Mouse (Mus musculus): ENCODE data around the gene Dph3. TPM values are rescaled to one million over a fixed set of nuclear protein-coding genes. Genes with fewer than 3 reads are reported as not detected.
A peak's percentile ranks its signal among the peaks of the same experiment; 100 is the strongest.

The Dph3 gene
- polyA plus RNA-seq, 1 experiment, result 119 TPM

- Histone ChIP-seq H3K79me3 (ENCODE audit: low read depth) (no peaks in the 10 kb centered on the region), H3K36me3 (ENCODE audit: control insufficient read depth, insufficient read depth) (no peaks in the 10 kb centered on the region), H3ac (ENCODE audit: control insufficient read depth, insufficient read length, low read depth) (no peak overlapping the region), H3K79me2 (ENCODE audit: control insufficient read depth, insufficient read depth) (no peaks in the 10 kb centered on the region), H3K27me3 (ENCODE audit: control insufficient read depth, insufficient read depth, insufficient read length) (no peaks in the 10 kb centered on the region), H3K4me3 (ENCODE audit: insufficient read depth, poor library complexity, severe bottlenecking) (no peak overlapping the region)
- TF ChIP-seq USF1 (IDR thresholded peaks at IDR 0.05; ENCODE audit: low read depth) (no peak), CTCF (IDR thresholded peaks at IDR 0.05; ENCODE audit: control insufficient read depth, insufficient read depth, insufficient read length) (no peak), MYOG (IDR thresholded peaks at IDR 0.05; ENCODE audit: control insufficient read depth, extremely low read depth, insufficient read length) (no peak), MAX (IDR thresholded peaks at IDR 0.05) (peak; percentile 95), FOSL1 (IDR thresholded peaks at IDR 0.05; ENCODE audit: insufficient read depth, low read length, poor library complexity, severe bottlenecking) (peak; percentile 6), CEBPB (IDR thresholded peaks at IDR 0.05; ENCODE audit: low read depth) (no peak)
Observed at GRCm38 (mm10) chr14:32073211-32073685, 12.3 kb downstream of the Dph3 start.

- no peak overlapping the region for H3K4me3 ChIP-seq (ENCODE audit: insufficient read depth, poor library complexity, severe bottlenecking)
- no peaks in the 10 kb centered on the region for H3K79me3 ChIP-seq (ENCODE audit: low read depth)
- no peaks in the 10 kb centered on the region for H3K36me3 ChIP-seq (ENCODE audit: control insufficient read depth, insufficient read depth)
- H3K27me3 ChIP-seq (ENCODE audit: control insufficient read depth, insufficient read depth, insufficient read length), result no peaks in the 10 kb centered on the region
- H3K79me2 ChIP-seq (ENCODE audit: control insufficient read depth, insufficient read depth), result no peaks in the 10 kb centered on the region
- H3ac ChIP-seq (ENCODE audit: control insufficient read depth, insufficient read length, low read depth), result no peak overlapping the region
- TF ChIP-seq CEBPB (IDR thresholded peaks at IDR 0.05; ENCODE audit: low read depth) (no peak), CTCF (IDR thresholded peaks at IDR 0.05; ENCODE audit: control insufficient read depth, insufficient read depth, insufficient read length) (no peak), USF1 (IDR thresholded peaks at IDR 0.05; ENCODE audit: low read depth) (no peak), MAX (IDR thresholded peaks at IDR 0.05) (no peak), MYOD1 (IDR thresholded peaks at IDR 0.05; ENCODE audit: control insufficient read depth, insufficient read length, low read depth) (no peak), FOSL1 (IDR thresholded peaks at IDR 0.05; ENCODE audit: insufficient read depth, low read length, poor library complexity, severe bottlenecking) (no peak)
Observed at GRCm38 (mm10) chr14:32072807-32073206, 12.7 kb downstream of the Dph3 start.

- no peaks in the 10 kb centered on the region for H3K79me3 ChIP-seq (ENCODE audit: low read depth)
- H3K79me2 ChIP-seq (ENCODE audit: control insufficient read depth, insufficient read depth), result no peaks in the 10 kb centered on the region
- H3K4me3 ChIP-seq (ENCODE audit: insufficient read depth, poor library complexity, severe bottlenecking), result no peak overlapping the region
- no peak for TF ChIP-seq MYOD1 (IDR thresholded peaks at IDR 0.05; ENCODE audit: control insufficient read depth, insufficient read length, low read depth)
- TF ChIP-seq MAX (IDR thresholded peaks at IDR 0.05), result no peak
- no peak for TF ChIP-seq CEBPB (IDR thresholded peaks at IDR 0.05; ENCODE audit: low read depth)
- no peak for TF ChIP-seq FOSL1 (IDR thresholded peaks at IDR 0.05; ENCODE audit: insufficient read depth, low read length, poor library complexity, severe bottlenecking)
- no peak for TF ChIP-seq MYOG (IDR thresholded peaks at IDR 0.05; ENCODE audit: control insufficient read depth, extremely low read depth, insufficient read length)
- H3ac ChIP-seq (ENCODE audit: control insufficient read depth, insufficient read length, low read depth), result no peak overlapping the region
- H3K27me3 ChIP-seq (ENCODE audit: control insufficient read depth, insufficient read depth, insufficient read length), result no peaks in the 10 kb centered on the region
- H3K36me3 ChIP-seq (ENCODE audit: control insufficient read depth, insufficient read depth), result no peaks in the 10 kb centered on the region
Observed at GRCm38 (mm10) chr14:32061398-32061797, 24.1 kb downstream of the Dph3 start.

GRCm38 (mm10) chr14:32057664-32058063, 27.9 kb downstream of the Dph3 start:
- H3K36me3 ChIP-seq (ENCODE audit: control insufficient read depth, insufficient read depth), result no peaks in the 10 kb centered on the region
- H3K27me3 ChIP-seq (ENCODE audit: control insufficient read depth, insufficient read depth, insufficient read length), result no peaks in the 10 kb centered on the region
- no peaks in the 10 kb centered on the region for H3K79me2 ChIP-seq (ENCODE audit: control insufficient read depth, insufficient read depth)
- H3K79me3 ChIP-seq (ENCODE audit: low read depth), result no peaks in the 10 kb centered on the region
- no peak overlapping the region for H3K4me3 ChIP-seq (ENCODE audit: insufficient read depth, poor library complexity, severe bottlenecking)
- TF ChIP-seq MYOG (IDR thresholded peaks at IDR 0.05; ENCODE audit: control insufficient read depth, extremely low read depth, insufficient read length) (no peak), MYOD1 (IDR thresholded peaks at IDR 0.05; ENCODE audit: control insufficient read depth, insufficient read length, low read depth) (no peak), FOSL1 (IDR thresholded peaks at IDR 0.05; ENCODE audit: insufficient read depth, low read length, poor library complexity, severe bottlenecking) (no peak), USF1 (IDR thresholded peaks at IDR 0.05; ENCODE audit: low read depth) (no peak), CTCF (IDR thresholded peaks at IDR 0.05; ENCODE audit: control insufficient read depth, insufficient read depth, insufficient read length) (no peak), CEBPB (IDR thresholded peaks at IDR 0.05; ENCODE audit: low read depth) (no peak)
- no peak overlapping the region for H3ac ChIP-seq (ENCODE audit: control insufficient read depth, insufficient read length, low read depth)

- no peak overlapping the region for H3ac ChIP-seq (ENCODE audit: control insufficient read depth, insufficient read length, low read depth)
- H3K79me3 ChIP-seq (ENCODE audit: low read depth), result no peaks in the 10 kb centered on the region
- no peaks in the 10 kb centered on the region for H3K36me3 ChIP-seq (ENCODE audit: control insufficient read depth, insufficient read depth)
- H3K79me2 ChIP-seq (ENCODE audit: control insufficient read depth, insufficient read depth), result no peaks in the 10 kb centered on the region
- no peaks in the 10 kb centered on the region for H3K27me3 ChIP-seq (ENCODE audit: control insufficient read depth, insufficient read depth, insufficient read length)
- TF ChIP-seq MAX (IDR thresholded peaks at IDR 0.05), result no peak
- TF ChIP-seq CTCF (IDR thresholded peaks at IDR 0.05; ENCODE audit: control insufficient read depth, insufficient read depth, insufficient read length), result no peak
- TF ChIP-seq MYOG (IDR thresholded peaks at IDR 0.05; ENCODE audit: control insufficient read depth, extremely low read depth, insufficient read length), result no peak
- TF ChIP-seq CEBPB (IDR thresholded peaks at IDR 0.05; ENCODE audit: low read depth), result no peak
- H3K4me3 ChIP-seq (ENCODE audit: insufficient read depth, poor library complexity, severe bottlenecking), result no peak overlapping the region
Observed at GRCm38 (mm10) chr14:32056675-32057074, 28.9 kb downstream of the Dph3 start.

GRCm38 (mm10) chr14:32055781-32056180, 29.7 kb downstream of the Dph3 start:
- Histone ChIP-seq H3K79me2 (ENCODE audit: control insufficient read depth, insufficient read depth) (no peaks in the 10 kb centered on the region), H3K79me3 (ENCODE audit: low read depth) (no peaks in the 10 kb centered on the region), H3K27me3 (ENCODE audit: control insufficient read depth, insufficient read depth, insufficient read length) (no peaks in the 10 kb centered on the region), H3K4me3 (ENCODE audit: insufficient read depth, poor library complexity, severe bottlenecking) (no peak overlapping the region), H3ac (ENCODE audit: control insufficient read depth, insufficient read length, low read depth) (no peak overlapping the region), H3K36me3 (ENCODE audit: control insufficient read depth, insufficient read depth) (no peaks in the 10 kb centered on the region)
- TF ChIP-seq CTCF (IDR thresholded peaks at IDR 0.05; ENCODE audit: control insufficient read depth, insufficient read depth, insufficient read length) (no peak), USF1 (IDR thresholded peaks at IDR 0.05; ENCODE audit: low read depth) (no peak), MYOG (IDR thresholded peaks at IDR 0.05; ENCODE audit: control insufficient read depth, extremely low read depth, insufficient read length) (no peak), CEBPB (IDR thresholded peaks at IDR 0.05; ENCODE audit: low read depth) (no peak), MAX (IDR thresholded peaks at IDR 0.05) (no peak), FOSL1 (IDR thresholded peaks at IDR 0.05; ENCODE audit: insufficient read depth, low read length, poor library complexity, severe bottlenecking) (no peak), MYOD1 (IDR thresholded peaks at IDR 0.05; ENCODE audit: control insufficient read depth, insufficient read length, low read depth) (no peak)

Data from C2C12 (cell line).